Mouse (Mus musculus): Measurements from ENCODE around the gene Oxct2a.

DNA sequence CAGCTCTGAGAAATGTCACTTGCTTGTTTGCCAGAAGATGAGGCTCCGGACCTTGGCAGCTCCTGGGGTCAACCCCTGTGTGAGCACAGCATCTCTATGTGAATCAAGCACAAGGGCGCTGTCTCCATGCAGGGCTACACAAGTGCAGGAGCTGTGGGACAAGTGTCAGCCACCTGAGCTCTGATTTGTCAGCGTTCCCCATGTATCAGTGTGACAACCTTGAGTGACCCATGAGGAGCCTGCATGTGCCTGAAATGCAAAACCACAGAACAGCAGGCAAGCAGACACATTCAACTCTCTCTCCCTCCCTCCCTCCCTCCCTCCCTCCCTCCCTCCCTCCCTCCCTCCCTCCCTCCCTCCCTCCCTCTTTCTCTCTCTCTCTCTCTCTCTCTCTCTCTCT, 4.2 kb upstream of the Oxct2a start:
- no peak for TF ChIP-seq CTCF (IDR thresholded peaks at IDR 0.05; ENCODE audit: low read depth)
- TF ChIP-seq EP300 (IDR thresholded peaks at IDR 0.05; ENCODE audit: low read depth): no peak

Data from liver, embryonic 14.5 days (tissue).